Mouse (Mus musculus) limb, embryonic 15.5 days (tissue): ENCODE data around the gene Lrrc17. TPM values are rescaled to one million over a fixed set of nuclear protein-coding genes. Genes with fewer than 3 reads are reported as not detected.

Experiments used
- ATAC-seq: fragments of 200-750 bp; cut with Nextera tagmentation; 2 replicates; pipeline ENCODE4 v1.8.0; 2017; ENCODE audit warnings: low read depth, moderate TSS enrichment; ENCODE audit not compliant: insufficient number of reproducible peaks, low FRiP score, low TSS enrichment
- H3K27ac ChIP-seq: fragments of 300-500 bp; sonication (generic); 2 replicates; pipeline ENCODE4 v1.5.1; 2015; ENCODE audit warnings: moderate library complexity, mild to moderate bottlenecking, inconsistent platforms
- H3K27me3 ChIP-seq: fragments of 300-500 bp; sonication (generic); 2 replicates; pipeline ENCODE4 v1.6.1; 2015; ENCODE audit warnings: inconsistent platforms
- H3K36me3 ChIP-seq: fragments of 300-500 bp; sonication (generic); 2 replicates; pipeline ENCODE4 v1.6.1; 2015; ENCODE audit warnings: inconsistent platforms
- H3K4me1 ChIP-seq: fragments of 300-500 bp; sonication (generic); 2 replicates; pipeline ENCODE4 v1.6.1; 2015; ENCODE audit warnings: inconsistent platforms
- H3K4me2 ChIP-seq: fragments of 300-500 bp; sonication (generic); 2 replicates; pipeline ENCODE4 v1.6.1; 2015; ENCODE audit warnings: mild to moderate bottlenecking, inconsistent platforms
- H3K4me3 ChIP-seq: fragments of 300-500 bp; sonication (generic); 2 replicates; pipeline ENCODE4 v1.5.1; 2015; ENCODE audit warnings: mild to moderate bottlenecking, inconsistent platforms
- H3K9ac ChIP-seq: fragments of 300-500 bp; sonication (generic); 2 replicates; pipeline ENCODE4 v1.6.1; 2015; ENCODE audit warnings: inconsistent platforms
- H3K9me3 ChIP-seq: fragments of 300-500 bp; sonication (generic); 2 replicates; pipeline ENCODE4 v1.6.1; 2016; ENCODE audit warnings: inconsistent platforms
- whole genome bisulfite sequencing: fragments of 180-500 bp; shearing (Covaris S2); methylation state at CpG from one replicate; pipeline ENCODE4 v1.1.7; 2015; 5-methylcytosine and 5-hydroxymethylcytosine counted together
- polyA plus RNA-seq: library from polyadenylated mRNA; unstranded; fragments of >200 nt; fragmentation: Nextera tagmentation; extraction: Ambion mirVana; gene quantifications from 2 replicates; pipeline ENCODE4 v1.2.1, GENCODE M21; 2015

Lrrc17 gene
- polyA plus RNA-seq, 1 experiment from 2014 or later: 106 TPM

- Histone ChIP-seq H3K4me3 (peak overlapping the region; percentile 46), H3K9ac (no peak overlapping the region), H3K27me3 (no peaks in the 10 kb centered on the region), H3K9me3 (no peaks in the 10 kb centered on the region), H3K36me3 (peaks cover 3% of the 10 kb centered on the region; the same call in 1 of the 2 replicates), H3K4me2 (peak overlapping the region; percentile 42), H3K27ac (peak overlapping the region; percentile 89; the same call in 1 of the 2 replicates), H3K4me1 (peaks cover 17% of the 10 kb centered on the region)
- ATAC-seq: no peak
Observed at GRCm38 (mm10) chr5:21545227-21545626, 1.9 kb downstream of the Lrrc17 start.

- WGBS: 72% methylated on average over 4 of the region's 4 CpGs
- Histone ChIP-seq H3K4me3 (peak overlapping the region; percentile 46), H3K4me1 (peaks cover 17% of the 10 kb centered on the region), H3K9me3 (no peaks in the 10 kb centered on the region), H3K36me3 (peaks cover 3% of the 10 kb centered on the region; the same call in 1 of the 2 replicates), H3K9ac (no peak overlapping the region), H3K27me3 (no peaks in the 10 kb centered on the region), H3K4me2 (peak overlapping the region; percentile 42), H3K27ac (no peak overlapping the region)
- ATAC-seq: no peak
Observed at GRCm38 (mm10) chr5:21545786-21546185, 2.4 kb downstream of the Lrrc17 start.

GRCm38 (mm10) chr5:21547005-21547404 lies 3.6 kb downstream of the Lrrc17 start:
- 71% methylated on average over 8 of the region's 8 CpGs for WGBS
- no peak overlapping the region for H3K9ac ChIP-seq
- peaks cover 8% of the 10 kb centered on the region; the same call in 1 of the 2 replicates for H3K36me3 ChIP-seq
- H3K4me2 ChIP-seq: no peak overlapping the region
- H3K4me3 ChIP-seq: no peak overlapping the region
- H3K9me3 ChIP-seq: no peaks in the 10 kb centered on the region
- no peak overlapping the region for H3K27ac ChIP-seq
- ATAC-seq: no peak
- no peaks in the 10 kb centered on the region for H3K27me3 ChIP-seq
- H3K4me1 ChIP-seq: peaks cover 17% of the 10 kb centered on the region

- peaks cover 19% of the 10 kb centered on the region for H3K4me1 ChIP-seq
- H3K27ac ChIP-seq: no peak overlapping the region
- H3K27me3 ChIP-seq: no peaks in the 10 kb centered on the region
- H3K36me3 ChIP-seq: peaks cover 5% of the 10 kb centered on the region; the same call in 1 of the 2 replicates
- no peak overlapping the region for H3K4me2 ChIP-seq
- no peak overlapping the region for H3K4me3 ChIP-seq
- WGBS: 64% methylated on average over 4 of the region's 4 CpGs
- no peak for ATAC-seq
- no peaks in the 10 kb centered on the region for H3K9me3 ChIP-seq
- H3K9ac ChIP-seq: no peak overlapping the region
Observed at GRCm38 (mm10) chr5:21553685-21554084, 10.3 kb downstream of the Lrrc17 start.

GRCm38 (mm10) chr5:21554732-21555131 lies 11.4 kb downstream of the Lrrc17 start:
- no peak overlapping the region for H3K4me2 ChIP-seq
- no peak overlapping the region for H3K4me3 ChIP-seq
- H3K27me3 ChIP-seq: no peaks in the 10 kb centered on the region
- no peak for ATAC-seq
- WGBS: 69% methylated on average over 1 of the region's 1 CpGs
- no peak overlapping the region for H3K9ac ChIP-seq
- H3K4me1 ChIP-seq: peaks cover 19% of the 10 kb centered on the region
- peaks cover 5% of the 10 kb centered on the region; the same call in 1 of the 2 replicates for H3K36me3 ChIP-seq
- no peaks in the 10 kb centered on the region for H3K9me3 ChIP-seq
- 0 out of 2 replicates have a peak overlapping the region, but pooled peaks have one; percentile 34 for H3K27ac ChIP-seq

- 55% methylated on average over 3 of the region's 3 CpGs for WGBS
- H3K4me3 ChIP-seq: no peak overlapping the region
- no peaks in the 10 kb centered on the region for H3K9me3 ChIP-seq
- no peak overlapping the region for H3K9ac ChIP-seq
- H3K4me1 ChIP-seq: peaks cover 23% of the 10 kb centered on the region
- H3K4me2 ChIP-seq: no peak overlapping the region
- H3K36me3 ChIP-seq: peaks cover 17% of the 10 kb centered on the region
- ATAC-seq: peak; percentile 55; the same call in 1 of the 2 replicates
- 0 out of 2 replicates have a peak overlapping the region, but pooled peaks have one; percentile 14 for H3K27ac ChIP-seq
- H3K27me3 ChIP-seq: no peaks in the 10 kb centered on the region
Observed at GRCm38 (mm10) chr5:21556502-21556901, 13.1 kb downstream of the Lrrc17 start.

GRCm38 (mm10) chr5:21563936-21564335 lies 20.6 kb downstream of the Lrrc17 start:
- WGBS: 58% methylated on average over 2 of the region's 2 CpGs
- Histone ChIP-seq H3K9me3 (no peaks in the 10 kb centered on the region), H3K27ac (no peak overlapping the region), H3K9ac (no peak overlapping the region), H3K4me3 (no peak overlapping the region), H3K27me3 (no peaks in the 10 kb centered on the region), H3K36me3 (peaks cover 19% of the 10 kb centered on the region), H3K4me2 (no peak overlapping the region), H3K4me1 (peaks cover 13% of the 10 kb centered on the region)
- no peak for ATAC-seq

- ATAC-seq: no peak
- peaks cover 10% of the 10 kb centered on the region for H3K4me1 ChIP-seq
- H3K4me3 ChIP-seq: no peak overlapping the region
- H3K4me2 ChIP-seq: no peak overlapping the region
- H3K9ac ChIP-seq: no peak overlapping the region
- peak overlapping the region; percentile 72; the same call in 1 of the 2 replicates for H3K27ac ChIP-seq
- H3K27me3 ChIP-seq: no peaks in the 10 kb centered on the region
- WGBS: 72% methylated on average over 9 of the region's 9 CpGs
- peaks cover 22% of the 10 kb centered on the region for H3K36me3 ChIP-seq
- no peaks in the 10 kb centered on the region for H3K9me3 ChIP-seq
Observed at GRCm38 (mm10) chr5:21565392-21566065, 22.2 kb downstream of the Lrrc17 start.

GRCm38 (mm10) chr5:21567784-21568183 lies 24.4 kb downstream of the Lrrc17 start:
- no peaks in the 10 kb centered on the region for H3K9me3 ChIP-seq
- H3K4me3 ChIP-seq: no peak overlapping the region
- H3K9ac ChIP-seq: no peak overlapping the region
- 37% methylated on average over 1 of the region's 1 CpGs for WGBS
- peaks cover 10% of the 10 kb centered on the region for H3K4me1 ChIP-seq
- no peak for ATAC-seq
- H3K27ac ChIP-seq: no peak overlapping the region
- H3K4me2 ChIP-seq: no peak overlapping the region
- no peaks in the 10 kb centered on the region for H3K27me3 ChIP-seq
- H3K36me3 ChIP-seq: peaks cover 13% of the 10 kb centered on the region; the same call in 1 of the 2 replicates

GRCm38 (mm10) chr5:21572764-21573416 lies 29.5 kb downstream of the Lrrc17 start:
- H3K4me2 ChIP-seq: no peak overlapping the region
- no peaks in the 10 kb centered on the region for H3K9me3 ChIP-seq
- H3K9ac ChIP-seq: no peak overlapping the region
- H3K27me3 ChIP-seq: no peaks in the 10 kb centered on the region
- 40% methylated on average over 3 of the region's 3 CpGs for WGBS
- H3K36me3 ChIP-seq: peaks cover 15% of the 10 kb centered on the region; the same call in 1 of the 2 replicates
- no peak overlapping the region for H3K27ac ChIP-seq
- no peak overlapping the region for H3K4me3 ChIP-seq
- no peak for ATAC-seq
- peaks cover 21% of the 10 kb centered on the region for H3K4me1 ChIP-seq

- peaks cover 16% of the 10 kb centered on the region for H3K4me1 ChIP-seq
- 46% methylated on average over 21 of the region's 21 CpGs for WGBS
- no peak overlapping the region for H3K27ac ChIP-seq
Observed at GRCm38 (mm10) chr5:21574386-21575209, 31.2 kb downstream of the Lrrc17 start.

More at GRCm38 (mm10) chr5:21574386-21575209, 31.2 kb downstream of the Lrrc17 start:
- Histone ChIP-seq H3K4me2 (no peak overlapping the region), H3K36me3 (peaks cover 14% of the 10 kb centered on the region; the same call in 1 of the 2 replicates), H3K4me3 (no peak overlapping the region), H3K27me3 (no peaks in the 10 kb centered on the region), H3K9me3 (no peaks in the 10 kb centered on the region), H3K9ac (no peak overlapping the region)
- ATAC-seq: no peak
